ENCODE assay signal across 21 mouse cellular contexts in the genomic region with DNA sequence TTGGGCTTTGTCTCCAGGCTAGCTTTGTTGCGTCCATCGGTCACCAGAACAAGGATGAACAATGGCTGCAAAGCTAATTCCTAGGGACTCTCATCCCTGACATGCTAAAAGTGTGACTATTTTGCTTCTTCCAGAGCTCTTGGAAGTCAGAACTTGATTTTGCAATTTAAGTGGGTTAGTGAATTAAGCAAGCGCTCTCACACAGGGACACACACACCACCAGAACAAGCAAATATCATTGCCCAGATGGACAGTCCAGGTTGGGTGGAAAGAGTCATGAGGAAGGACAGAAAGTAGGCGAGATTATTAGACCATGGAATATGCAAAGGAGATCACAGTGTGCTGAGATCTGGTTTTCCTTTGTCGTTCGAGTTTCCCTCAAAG. TPM values are rescaled to one million over a fixed set of nuclear protein-coding genes. Genes with fewer than 3 reads are reported as not detected.
A peak's percentile ranks its signal among the peaks of the same experiment; 100 is the strongest.
DNase-seq lines count a peak whose midpoint lies in the region; ATAC-seq and TF ChIP-seq lines count a peak whose summit lies in the region.
"Had no signal": no experiment of that assay in that cellular context is flagged by ENCODE, and none has a peak within 500 bp of the region (broad histone marks: within the 10 kb centered on the region; RNA-seq: fewer than 3 reads in every experiment).

No protein-coding gene starts in this region.

- peaks cover 20% of the 10 kb centered on the region for H3K36me3 ChIP-seq in heart, embryonic 13.5 days
- no peaks in the 10 kb centered on the region for H3K36me3 ChIP-seq in liver, adult 2 months (ENCODE audit: control insufficient read depth, insufficient read depth, low read length)
- no peaks in the 10 kb centered on the region for H3K36me3 ChIP-seq in liver, embryonic 11.5 days (ENCODE audit: control insufficient read depth, insufficient read depth, low read length)
- no peaks in the 10 kb centered on the region for H3K36me3 ChIP-seq in neural tube, embryonic 15.5 days
- H3K36me3 ChIP-seq: hindbrain, embryonic 15.5 days; liver, embryonic 12.5 days; midbrain, embryonic 13.5 days had no signal

- WGBS in heart, embryonic 13.5 days, result 61% methylated on average over 6 of the region's 6 CpGs
- 25% methylated on average over 6 of the region's 6 CpGs for WGBS in liver, adult 2 months
- 78% methylated on average over 6 of the region's 6 CpGs for WGBS in liver, embryonic 11.5 days
- WGBS in neural tube, embryonic 15.5 days, result 83% methylated on average over 6 of the region's 6 CpGs

- ATAC-seq in heart, embryonic 13.5 days (ENCODE audit: extremely low read depth, insufficient number of reproducible peaks, low FRiP score, low TSS enrichment), result no peak
- no peak for ATAC-seq in liver, embryonic 11.5 days (replicated peaks; ENCODE audit: low FRiP score)
- no peak for ATAC-seq in neural tube, embryonic 15.5 days (ENCODE audit: low FRiP score)
- ATAC-seq: activated CD4-positive, CD25-positive, alpha-beta regulatory T cell, adult 4 months; forebrain, embryonic 13.5 days; liver, embryonic 12.5 days; midbrain, embryonic 13.5 days had no signal

- H3K4me1 ChIP-seq in heart, embryonic 13.5 days, result peaks cover 79% of the 10 kb centered on the region
- H3K4me1 ChIP-seq in liver, adult 2 months (ENCODE audit: control insufficient read depth, insufficient read depth, low read length), result peaks cover 31% of the 10 kb centered on the region
- H3K4me1 ChIP-seq in liver, embryonic 11.5 days (replicated peaks; ENCODE audit: control insufficient read depth, insufficient read depth, low read length), result no peaks in the 10 kb centered on the region; the same call in none of the 2 replicates
- peaks cover 9% of the 10 kb centered on the region for H3K4me1 ChIP-seq in brown adipose tissue, adult 24 weeks (ENCODE audit: control insufficient read depth, insufficient read depth, insufficient read length, low read length)
- H3K4me1 ChIP-seq in neural tube, embryonic 15.5 days, result peaks cover 19% of the 10 kb centered on the region

- H3K9ac ChIP-seq in heart, embryonic 13.5 days, result no peak overlapping the region
- 0 out of 2 replicates have a peak overlapping the region, but pooled peaks have one; percentile 29 for H3K9ac ChIP-seq in liver, adult 2 months (ENCODE audit: low read depth, low read length)
- H3K9ac ChIP-seq in liver, embryonic 11.5 days (ENCODE audit: low read depth, low read length), result no peak overlapping the region
- H3K9ac ChIP-seq in neural tube, embryonic 15.5 days (replicated peaks), result no peak overlapping the region
- H3K9ac ChIP-seq: forebrain, embryonic 13.5 days; hindbrain, embryonic 15.5 days; liver, embryonic 12.5 days; lung, embryonic 14.5 days; midbrain, embryonic 13.5 days had no signal

- no peak for TF ChIP-seq CTCF in liver, adult 2 months (IDR thresholded peaks at IDR 0.05; ENCODE audit: low read depth, low read length)

- DNase-seq in heart, postnatal 25 days (ENCODE audit: low spot score), result no peak
- DNase-seq in liver, adult 2 months (ENCODE audit: extremely low read depth, low read depth, low spot score), result peak; percentile 93
- no peak for DNase-seq in liver, embryonic 11.5 days (ENCODE audit: low spot score)
- no peak for DNase-seq in adrenal gland, postnatal 10 days
- DNase-seq: adrenal gland, postnatal 14 days; cerebellum, adult 8-10 months; gastrocnemius, postnatal 10 days; left cerebral cortex, postnatal 4 days; right cerebral cortex, postnatal 4 days; thymus, adult 2 months had no signal

- no peaks in the 10 kb centered on the region for H3K9me3 ChIP-seq in heart, embryonic 13.5 days
- no peaks in the 10 kb centered on the region for H3K9me3 ChIP-seq in liver, embryonic 11.5 days (ENCODE audit: control insufficient read depth, low read length)
- H3K9me3 ChIP-seq in neural tube, embryonic 15.5 days (replicated peaks), result no peaks in the 10 kb centered on the region
- H3K9me3 ChIP-seq: forebrain, embryonic 13.5 days; hindbrain, embryonic 15.5 days; liver, embryonic 12.5 days; megakaryocyte, embryonic 14.5 days; midbrain, embryonic 13.5 days had no signal

- intact Hi-C loops in heart, postnatal 25 days (cut with DNase I), result no loop called here

- H3K27me3 ChIP-seq in heart, embryonic 13.5 days (replicated peaks), result peaks cover 17% of the 10 kb centered on the region
- no peaks in the 10 kb centered on the region for H3K27me3 ChIP-seq in liver, adult 2 months (ENCODE audit: control insufficient read depth, insufficient read depth, low read length)
- H3K27me3 ChIP-seq in liver, embryonic 11.5 days (replicated peaks; ENCODE audit: control insufficient read depth, insufficient read depth, low read length), result peaks cover 8% of the 10 kb centered on the region
- no peaks in the 10 kb centered on the region for H3K27me3 ChIP-seq in neural tube, embryonic 15.5 days (replicated peaks)

- peak overlapping the region; percentile 62 for H3K27ac ChIP-seq in heart, embryonic 13.5 days (replicated peaks)
- peak overlapping the region; percentile 75 for H3K27ac ChIP-seq in liver, adult 2 months (replicated peaks; ENCODE audit: insufficient read depth, low read depth, low read length)
- H3K27ac ChIP-seq in liver, embryonic 11.5 days (ENCODE audit: low read depth, low read length), result no peak overlapping the region
- peak overlapping the region; percentile 24; the same call in 1 of the 2 replicates for H3K27ac ChIP-seq in brown adipose tissue, adult 24 weeks (replicated peaks; ENCODE audit: low read depth, low read length)
- peak overlapping the region; percentile 51; the same call in 1 of the 2 replicates for H3K27ac ChIP-seq in neural tube, embryonic 15.5 days (replicated peaks)
- H3K27ac ChIP-seq: forebrain, embryonic 13.5 days; hindbrain, embryonic 15.5 days; liver, embryonic 12.5 days; midbrain, embryonic 13.5 days; stomach, postnatal 0 days had no signal

- H3K79me2 ChIP-seq in liver, adult 2 months (ENCODE audit: control insufficient read depth, insufficient read depth, low read length), result 0 out of 2 replicates have a peak, but pooled peaks cover under 1% of the 10 kb centered on the region

- TF ChIP-seq POLR2A in liver, adult 2 months (IDR thresholded peaks at IDR 0.05; ENCODE audit: extremely low read depth, insufficient read depth, low read length), result no peak

- no peak overlapping the region for H3K4me3 ChIP-seq in heart, embryonic 13.5 days
- no peak overlapping the region for H3K4me3 ChIP-seq in liver, adult 2 months (ENCODE audit: insufficient read depth, low read depth, low read length)
- no peak overlapping the region for H3K4me3 ChIP-seq in liver, embryonic 11.5 days (ENCODE audit: low read depth, low read length)
- H3K4me3 ChIP-seq in brown adipose tissue, adult 24 weeks (ENCODE audit: insufficient read depth, low read depth, low read length), result no peak overlapping the region
- no peak overlapping the region for H3K4me3 ChIP-seq in neural tube, embryonic 15.5 days (replicated peaks)
- H3K4me3 ChIP-seq: forebrain, embryonic 13.5 days; hindbrain, embryonic 15.5 days; liver, embryonic 12.5 days; megakaryocyte, embryonic 14.5 days; midbrain, embryonic 13.5 days had no signal

- H3K4me2 ChIP-seq in heart, embryonic 13.5 days, result peak overlapping the region; percentile 18; the same call in 1 of the 2 replicates
- H3K4me2 ChIP-seq in liver, embryonic 11.5 days, result no peak overlapping the region
- peak overlapping the region; percentile 12; the same call in 1 of the 2 replicates for H3K4me2 ChIP-seq in neural tube, embryonic 15.5 days
- H3K4me2 ChIP-seq: forebrain, embryonic 13.5 days; hindbrain, embryonic 15.5 days; liver, embryonic 12.5 days; lung, embryonic 14.5 days; midbrain, embryonic 13.5 days had no signal

RNA-seq across cellular contexts. Expression of a gene that starts 14.9 kb away (rescaled TPM):
- 12.6 and 16.4 TPM in 2 replicates for polyA plus RNA-seq in heart, embryonic 13.5 days (2015; fragmentation: Nextera tagmentation; extraction: Ambion mirVana)
- total RNA-seq in heart, postnatal 25 days (2021), result 100 to 1,000 TPM; 402 to 442 TPM
- 42.7 and 77.2 TPM in 2 replicates for total RNA-seq in liver, adult 2 months (2014; rRNA removed)
- polyA plus RNA-seq in liver, adult 2 months (2012; rRNA removed), result 84.9 and 92.3 TPM in 2 replicates
- 0.15 TPM in 1 of 2 replicates, not detected in the other for polyA plus RNA-seq in liver, embryonic 11.5 days (2014; fragmentation: Nextera tagmentation; extraction: Ambion mirVana)
- polyA plus RNA-seq in brown adipose tissue, adult 24 weeks (2012; ENCODE audit: insufficient read depth, insufficient read length, missing spikeins), result 5.0 and 10.8 TPM in 2 replicates
- 10.9 and 12.2 TPM in 2 replicates for polyA plus RNA-seq in neural tube, embryonic 15.5 days (2015; fragmentation: Nextera tagmentation; extraction: Ambion mirVana)
- total RNA-seq in adrenal gland, postnatal 10 days (2021), result 10 to 100 TPM in 1 of 2 experiments, 1 to 10 TPM in 1; 9.8 to 11.1 TPM
- polyA plus RNA-seq: liver, embryonic 12.5 days had no signal
